Mouse (Mus musculus): ENCODE results near the gene Rps18.

Gene Rps18

GRCm38 (mm10) chr17:33940981-33941380 is 14.8 kb downstream of the Rps18 start:
- DNase-seq: no peak

- DNase-seq: peak; percentile 87
These were observed 15.5 kb downstream of the Rps18 start, which contains the start of the genes Pfdn6 and Wdr46 for GRCm38 (mm10) chr17:33940206-33940805. Gene Pfdn6 (minus strand): TSS chr17:33940343. Gene Wdr46 (plus strand): TSS chr17:33940660.

- DNase-seq: no peak
These were observed 17.0 kb downstream of the Rps18 start for GRCm38 (mm10) chr17:33938783-33939182.

- no peak for DNase-seq
These were observed 18.8 kb downstream of the Rps18 start for GRCm38 (mm10) chr17:33936993-33937392.

- no peak for DNase-seq
These were observed 20.3 kb downstream of the Rps18 start for GRCm38 (mm10) chr17:33935422-33936055.

- DNase-seq: no peak
These were observed 22.8 kb downstream of the Rps18 start for GRCm38 (mm10) chr17:33932970-33933369.

- DNase-seq: no peak
These were observed 23.4 kb downstream of the Rps18 start for GRCm38 (mm10) chr17:33932448-33932847.

- DNase-seq: no peak
These were observed 23.9 kb downstream of the Rps18 start for GRCm38 (mm10) chr17:33931947-33932346.

- no peak for DNase-seq
These were observed 24.5 kb downstream of the Rps18 start for GRCm38 (mm10) chr17:33931159-33931866.

- DNase-seq: peak; percentile 54
These were observed 25.3 kb downstream of the Rps18 start for GRCm38 (mm10) chr17:33930280-33931158.

GRCm38 (mm10) chr17:33929371-33930279 is 26.2 kb downstream of the Rps18 start, which contains the start of gene Rgl2:
Gene Rgl2 (plus strand): TSS chr17:33929543.
- DNase-seq: peak; percentile 94

GRCm38 (mm10) chr17:33928251-33928947 is 27.4 kb downstream of the Rps18 start:
- no peak for DNase-seq

- DNase-seq: peak; percentile 52
These were observed 29.4 kb downstream of the Rps18 start for GRCm38 (mm10) chr17:33926207-33926932.

GRCm38 (mm10) chr17:33925406-33926116 is 30.2 kb downstream of the Rps18 start:
- DNase-seq: no peak

GRCm38 (mm10) chr17:33924577-33925283 is 31.1 kb downstream of the Rps18 start:
- peak; percentile 62 for DNase-seq

- no peak for DNase-seq
These were observed 34.4 kb downstream of the Rps18 start for GRCm38 (mm10) chr17:33921361-33921760.

GRCm38 (mm10) chr17:33920282-33921097 is 35.3 kb downstream of the Rps18 start:
- DNase-seq: peak; percentile 89
